Mouse (Mus musculus) heart, adult 8-10 months (tissue): ENCODE measurements around the gene Aloxe3. TPM values are rescaled to one million over a fixed set of nuclear protein-coding genes. Genes with fewer than 3 reads are reported as not detected.

Experiments
- DNase-seq: peaks from one replicate; pipeline ENCODE4 v3.0.0; 2022; ENCODE audit warnings: low spot score
- total RNA-seq, 4 experiments: library from RNA; stranded (reverse); gene quantifications; 2 replicates each; pipeline ENCODE4 v1.2.4; 2022

Aloxe3 gene
- total RNA-seq, 4 experiments from 2014 or later = not detected

DNA sequence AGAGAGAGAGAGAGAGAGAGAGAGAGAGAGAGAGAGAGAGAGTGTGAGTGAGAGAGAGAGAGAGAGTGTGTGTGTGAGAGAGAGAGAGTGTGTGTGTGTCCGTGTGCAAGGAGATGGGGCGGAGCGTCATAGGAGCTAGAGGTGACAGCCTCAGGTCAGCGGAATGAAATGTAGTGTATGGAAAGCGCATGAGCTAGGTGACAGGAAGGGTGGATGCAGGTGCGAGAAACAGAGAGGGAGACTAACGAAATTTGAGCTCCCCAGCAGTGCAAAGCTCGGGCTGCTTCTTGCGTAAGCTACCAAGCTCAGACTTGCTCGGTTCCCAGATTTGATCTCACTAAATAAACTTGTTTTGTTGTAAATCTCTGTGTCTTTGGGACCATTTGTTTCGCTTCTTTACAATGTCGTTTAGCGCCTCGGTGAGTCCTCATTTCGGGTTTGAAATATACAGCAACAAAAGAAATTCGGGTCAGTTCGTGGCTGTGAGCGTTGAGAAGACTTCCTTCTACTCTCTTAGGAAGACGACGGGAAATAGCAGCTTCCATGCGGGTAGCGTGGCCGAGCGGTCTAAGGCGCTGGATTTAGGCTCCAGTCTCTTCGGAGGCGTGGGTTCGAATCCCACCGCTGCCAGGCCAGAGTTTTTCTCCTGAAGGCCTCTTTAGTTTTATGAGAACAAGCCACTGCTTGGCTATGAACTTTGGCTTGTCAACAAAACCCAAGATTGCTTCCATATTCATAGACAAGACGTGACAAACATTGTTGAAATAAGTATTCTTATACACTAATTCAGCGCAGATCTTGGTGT lies 1.8 kb upstream of the Aloxe3 start:
- peak; percentile 94 for DNase-seq

DNA sequence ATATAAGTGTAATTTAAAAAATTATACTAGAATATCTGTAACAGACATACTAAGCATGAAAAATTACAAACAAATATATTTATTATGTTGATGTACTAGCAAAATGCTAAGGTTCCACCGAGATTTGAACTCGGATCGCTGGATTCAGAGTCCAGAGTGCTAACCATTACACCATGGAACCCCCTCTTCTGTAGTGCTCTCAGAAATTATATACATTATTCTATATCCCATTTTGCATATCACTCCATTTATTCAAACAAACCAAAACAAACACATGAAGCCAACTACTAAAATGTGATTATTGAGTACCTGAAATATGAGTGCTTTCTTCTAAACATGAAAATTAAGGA lies 1.2 kb upstream of the Aloxe3 start:
- DNase-seq = peak; percentile 88

DNA sequence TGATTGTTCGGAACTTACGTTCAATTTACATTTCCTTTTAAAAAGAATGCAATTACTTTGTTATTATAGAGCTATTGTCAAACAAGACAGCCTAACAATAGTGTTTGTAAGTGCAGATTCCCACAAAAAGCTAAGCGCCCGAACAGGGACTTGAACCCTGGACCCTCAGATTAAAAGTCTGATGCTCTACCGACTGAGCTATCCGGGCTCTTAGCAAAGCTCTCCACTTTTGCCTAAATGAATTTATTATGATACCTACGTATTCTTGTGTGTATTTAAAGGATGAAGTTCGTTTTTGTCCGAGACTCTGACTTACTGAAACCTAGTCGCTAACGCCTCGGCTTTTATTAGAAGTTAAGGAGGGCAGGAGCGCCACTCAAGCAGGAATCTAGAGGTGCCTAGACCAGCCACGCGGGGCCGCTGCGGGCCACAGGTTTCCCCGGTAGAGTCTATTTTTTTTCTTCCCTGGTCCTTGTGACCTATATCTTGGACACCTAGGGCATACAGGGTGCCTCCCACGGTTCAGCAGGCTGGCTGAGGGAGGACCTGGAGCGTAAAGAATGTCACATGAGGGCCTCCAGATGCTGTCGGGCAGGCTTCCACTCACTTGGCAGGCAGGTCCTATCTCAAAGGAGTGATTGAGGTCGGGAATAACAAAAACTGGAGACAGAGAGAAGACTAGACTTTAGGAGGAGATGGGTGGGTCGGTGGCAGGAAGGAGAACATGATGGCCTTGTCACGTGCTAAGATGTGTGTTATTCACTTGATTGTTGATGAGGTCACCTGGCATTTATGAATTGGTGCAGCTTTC lies 450 bp upstream of the Aloxe3 start:
- DNase-seq = peak; percentile 90

DNA sequence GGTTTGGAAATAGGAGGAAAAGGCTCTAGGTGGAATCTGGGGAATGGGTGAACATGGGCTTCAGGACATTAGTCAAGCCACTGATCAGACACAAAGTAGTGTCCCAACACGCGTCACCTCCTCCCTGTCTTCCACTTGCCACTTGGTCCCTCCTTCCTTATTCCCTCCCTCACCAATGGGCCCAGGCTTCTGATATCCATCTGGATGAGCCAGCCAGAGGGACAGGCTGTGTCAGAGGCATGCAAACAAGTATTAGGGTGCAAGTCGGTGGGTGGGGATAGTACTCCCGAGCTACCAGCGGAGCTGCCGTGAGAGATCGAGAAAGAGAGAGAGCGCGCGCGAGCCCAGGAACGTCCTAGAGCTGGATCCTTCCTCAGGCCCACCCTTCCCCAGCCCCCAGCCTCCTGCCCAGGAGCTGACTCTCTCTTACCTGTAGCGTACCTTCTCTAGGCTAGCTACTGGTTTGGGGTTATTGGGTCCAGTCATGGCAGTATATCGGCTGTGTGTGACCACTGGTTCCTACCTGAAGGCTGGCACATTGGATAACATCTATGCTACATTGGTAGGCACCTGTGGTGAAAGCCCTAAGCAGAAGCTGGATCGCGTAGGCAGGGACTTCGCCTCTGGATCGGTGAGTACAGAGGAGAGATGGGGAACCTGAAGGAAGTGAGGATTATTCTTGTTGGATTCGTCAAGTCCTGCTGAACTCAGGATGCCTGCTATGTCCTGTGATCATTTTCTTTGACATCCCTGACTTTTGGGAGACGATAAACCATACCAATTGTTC lies 416 bp downstream of the Aloxe3 start:
- DNase-seq = no peak

DNA sequence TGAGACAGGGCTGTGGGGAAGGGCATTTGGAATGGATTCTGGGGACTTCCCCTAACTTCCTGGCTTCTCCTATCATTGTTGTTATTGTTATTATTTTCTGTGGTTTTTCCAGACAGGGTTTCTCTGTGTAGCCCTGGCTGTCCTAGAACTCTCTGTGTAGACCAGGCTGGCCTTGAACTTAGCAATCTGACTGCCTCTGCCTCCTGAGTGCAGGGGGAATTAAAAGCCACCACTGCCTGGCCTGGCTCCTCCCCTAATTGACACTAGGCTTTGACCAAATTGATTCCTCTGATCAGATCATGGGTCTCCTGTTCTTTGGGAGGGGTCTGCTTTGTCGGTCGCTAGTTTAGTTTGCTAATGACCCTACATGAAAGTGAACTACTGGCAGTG lies 1.0 kb downstream of the Aloxe3 start:
- DNase-seq = no peak

DNA sequence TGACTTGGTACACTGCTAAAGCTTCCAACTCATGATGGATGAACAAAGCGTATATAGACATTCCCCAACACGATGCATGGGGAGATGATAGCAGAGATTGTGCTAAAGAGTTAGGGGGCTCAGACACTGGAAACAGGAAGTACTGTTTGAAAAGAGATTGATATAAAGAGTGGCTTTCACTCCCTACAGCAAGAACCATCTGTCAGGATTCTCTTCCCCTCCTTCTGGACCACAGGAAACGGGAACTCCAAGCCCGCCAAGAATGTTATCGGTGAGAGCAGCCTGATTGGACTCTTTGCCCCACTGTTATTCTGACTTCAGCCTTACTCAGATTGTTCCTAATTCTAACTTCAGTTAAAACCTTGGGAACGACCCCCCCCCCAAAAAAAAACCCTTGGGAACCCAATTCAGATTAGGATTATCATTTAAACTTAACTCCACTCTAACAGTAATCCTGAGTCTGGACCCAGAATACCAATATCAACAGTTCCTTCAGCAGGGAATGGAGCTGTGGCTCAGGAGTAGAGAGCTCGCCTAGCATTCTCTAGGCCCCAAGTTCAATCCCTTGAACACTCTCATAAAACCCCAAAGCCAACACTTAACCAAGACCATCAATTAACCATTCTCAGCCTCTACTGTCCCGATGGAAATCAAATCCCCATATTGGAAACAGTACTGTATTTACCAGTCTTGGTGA lies 2.9 kb downstream of the Aloxe3 start:
- no peak for DNase-seq

DNA sequence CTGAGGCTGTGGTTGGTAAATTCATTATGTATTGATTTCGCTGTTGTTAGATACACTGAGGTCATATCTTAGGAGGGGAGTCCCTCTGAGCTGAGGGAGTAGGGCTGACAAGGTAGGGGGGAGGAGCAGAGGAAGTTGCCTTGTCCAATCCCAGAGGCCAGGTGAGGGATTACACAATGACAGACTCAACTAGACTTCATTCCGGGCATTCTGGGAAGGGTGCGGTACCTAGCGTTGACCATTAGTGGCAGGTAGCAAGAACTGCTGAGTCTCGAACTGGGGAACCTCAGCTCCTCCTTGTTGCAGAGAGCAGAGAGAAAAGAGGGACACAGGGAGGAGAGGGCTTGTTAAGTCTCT lies 7.8 kb downstream of the Aloxe3 start:
- no peak for DNase-seq

DNA sequence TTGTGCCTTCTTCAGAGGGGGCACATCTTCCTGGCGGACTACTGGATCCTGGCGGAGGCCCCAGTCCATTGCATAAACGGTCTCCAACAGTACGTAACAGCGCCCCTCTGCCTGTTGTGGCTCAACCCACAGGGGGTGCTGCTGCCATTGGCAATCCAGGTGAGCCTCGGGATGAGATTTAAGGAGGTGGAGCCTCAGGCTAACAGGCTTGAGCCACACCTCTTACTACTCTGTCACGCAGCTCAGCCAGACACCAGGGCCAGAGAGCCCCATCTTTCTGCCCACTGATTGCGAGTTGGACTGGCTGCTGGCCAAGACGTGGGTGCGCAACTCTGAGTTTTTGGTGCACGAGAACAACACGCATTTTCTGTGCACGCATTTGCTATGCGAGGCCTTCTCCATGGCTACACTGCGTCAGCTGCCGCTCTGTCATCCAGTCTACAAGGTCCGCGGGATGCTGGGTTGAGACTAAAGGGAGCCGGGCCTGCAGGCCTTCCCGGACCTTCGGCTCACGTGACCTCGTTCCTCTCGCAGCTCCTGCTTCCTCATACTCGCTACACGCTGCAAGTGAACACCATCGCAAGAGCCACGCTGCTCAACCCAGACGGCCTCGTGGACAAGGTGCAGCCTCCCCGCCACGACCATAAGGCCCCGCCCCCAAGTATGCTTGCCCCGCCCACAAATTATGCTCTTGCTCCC lies 8.4 kb downstream of the Aloxe3 start:
- no peak for DNase-seq

DNA sequence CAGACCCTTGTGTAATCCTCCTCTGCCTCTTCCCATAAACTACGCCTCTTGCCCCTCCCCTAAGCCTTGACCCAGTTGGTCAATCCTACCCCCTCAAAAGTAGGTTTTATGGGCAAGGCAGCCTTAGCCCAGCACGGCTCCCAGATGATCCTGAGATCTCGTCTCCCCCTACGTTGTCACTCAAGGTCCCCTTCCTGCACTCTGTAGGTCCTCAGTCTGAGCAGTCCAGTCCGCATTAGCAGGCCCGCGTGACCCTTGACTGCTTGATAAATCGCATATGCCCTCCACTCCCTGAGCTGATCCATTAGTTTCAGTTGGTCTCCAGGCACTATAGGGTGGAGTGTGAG lies 8.9 kb downstream of the Aloxe3 start:
- DNase-seq = no peak

DNA sequence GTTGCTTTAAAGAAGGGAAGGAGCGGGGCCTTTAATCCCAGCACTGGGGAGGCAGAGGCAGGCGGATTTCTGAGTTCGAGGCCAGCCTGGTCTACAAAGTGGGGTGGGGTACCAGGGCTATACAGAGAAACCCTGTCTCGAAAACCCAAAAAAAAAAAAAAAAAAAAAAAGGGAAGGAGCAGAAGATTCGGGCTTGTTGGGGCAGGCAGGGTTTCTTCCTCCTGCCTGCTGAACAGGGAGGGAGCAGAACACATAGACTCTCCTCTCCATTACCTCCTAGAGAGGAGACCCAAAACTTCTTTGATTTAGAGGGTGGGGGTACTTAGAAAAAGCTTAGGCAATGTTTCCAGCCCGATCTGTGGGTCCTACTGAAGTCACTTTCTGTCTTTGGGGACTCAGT lies 9.7 kb downstream of the Aloxe3 start:
- DNase-seq = no peak

DNA sequence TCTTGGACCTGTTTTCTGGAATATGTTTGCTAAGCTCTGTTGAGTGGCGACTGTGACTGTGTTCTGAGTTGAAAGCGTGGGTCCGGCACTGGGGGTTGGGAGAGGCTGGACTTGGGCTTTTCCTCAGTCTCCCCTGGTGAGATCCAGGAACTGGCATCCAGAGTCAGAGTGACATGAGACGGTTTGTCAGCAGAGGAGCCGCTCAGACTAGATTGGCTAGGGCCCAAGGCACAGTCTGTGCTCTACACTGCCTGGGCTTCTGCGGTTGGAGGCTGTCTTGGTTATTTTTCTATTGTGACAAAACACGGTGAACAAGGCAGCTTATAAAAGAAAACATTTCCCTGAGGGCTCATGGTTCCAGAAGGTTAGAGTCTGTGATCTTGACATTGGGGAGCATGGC lies 21.9 kb downstream of the Aloxe3 start:
- no peak for DNase-seq

DNA sequence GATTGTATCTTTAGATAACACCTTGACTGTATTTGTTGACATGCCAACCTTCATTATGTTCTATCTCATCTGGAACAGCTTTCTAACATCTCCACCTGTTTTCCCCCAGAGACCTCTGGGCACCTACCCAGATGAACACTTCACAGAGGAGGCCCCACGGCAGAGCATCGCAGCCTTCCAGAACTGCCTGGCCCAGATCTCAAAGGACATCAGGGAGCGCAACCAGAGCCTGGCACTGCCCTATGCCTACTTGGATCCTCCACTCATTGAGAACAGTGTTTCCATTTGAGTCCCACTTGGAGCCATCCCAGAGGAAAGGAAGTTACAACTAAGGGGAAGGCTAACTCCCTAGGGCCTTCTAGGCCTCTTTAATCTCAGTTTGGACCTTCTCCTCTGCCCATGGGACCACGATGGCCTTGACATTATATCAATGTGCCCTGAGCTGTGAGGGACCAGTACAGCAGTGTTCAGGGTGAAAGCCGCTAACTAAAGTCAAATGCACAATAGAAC lies 22.8 kb downstream of the Aloxe3 start:
- no peak for DNase-seq

DNA sequence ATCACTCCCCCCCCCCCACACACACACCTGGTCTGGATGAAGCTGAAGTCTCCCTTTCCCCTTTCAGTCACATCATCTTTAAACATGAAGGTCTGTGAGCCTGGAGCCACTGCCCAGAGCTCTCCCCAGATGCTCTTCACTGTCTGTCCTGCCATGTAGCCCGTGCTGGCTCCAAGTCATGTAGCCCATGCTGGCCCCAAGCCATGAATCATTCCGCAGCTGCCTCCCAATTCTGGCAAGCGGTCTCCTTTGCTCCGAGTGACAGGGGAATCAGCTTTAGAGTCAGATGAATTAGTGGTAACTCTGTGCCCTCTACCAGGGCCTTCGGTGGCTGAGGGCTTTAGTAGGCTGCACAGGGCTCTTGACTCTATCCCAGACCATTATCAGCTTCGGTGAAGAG lies 24.0 kb downstream of the Aloxe3 start:
- DNase-seq = no peak

DNA sequence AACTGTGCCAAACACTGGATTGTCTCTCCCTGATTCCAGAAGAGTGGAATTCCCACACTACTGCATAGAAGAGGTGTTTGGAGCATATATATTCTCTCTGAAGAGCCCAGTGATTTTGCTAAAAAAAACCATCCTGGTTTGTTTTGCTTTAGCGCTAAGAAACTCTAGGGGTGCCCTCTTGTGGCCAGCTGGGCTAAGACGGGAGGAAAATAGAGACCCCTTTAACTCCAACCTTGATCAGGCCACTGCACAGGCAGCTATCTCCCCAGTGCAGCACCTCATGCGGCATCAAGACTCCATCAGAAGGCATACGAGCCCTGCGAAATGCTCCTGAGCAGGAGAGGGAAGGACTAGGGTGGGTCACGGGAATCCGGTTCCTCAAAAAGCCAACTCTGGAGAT lies 24.7 kb downstream of the Aloxe3 start:
- DNase-seq = peak; percentile 45

DNA sequence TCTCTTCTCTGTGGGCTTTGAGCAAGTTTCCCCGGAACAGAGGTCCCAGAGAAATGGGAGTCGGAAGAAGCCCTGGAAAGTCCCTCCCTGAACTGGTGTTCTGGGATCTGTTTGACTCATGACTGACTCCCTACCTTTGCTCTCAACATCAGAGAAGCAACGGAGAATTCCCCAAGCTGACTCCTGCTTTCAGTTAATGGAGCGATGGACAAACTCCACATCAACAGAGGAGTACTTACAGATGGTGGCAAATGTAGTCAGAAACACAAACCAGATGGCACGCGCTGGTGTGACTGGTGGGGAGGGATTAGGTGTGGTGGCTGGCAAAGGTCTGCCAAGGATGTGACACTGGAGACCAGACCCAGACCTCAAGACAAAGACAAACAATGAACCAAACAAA lies 25.3 kb downstream of the Aloxe3 start:
- no peak for DNase-seq

DNA sequence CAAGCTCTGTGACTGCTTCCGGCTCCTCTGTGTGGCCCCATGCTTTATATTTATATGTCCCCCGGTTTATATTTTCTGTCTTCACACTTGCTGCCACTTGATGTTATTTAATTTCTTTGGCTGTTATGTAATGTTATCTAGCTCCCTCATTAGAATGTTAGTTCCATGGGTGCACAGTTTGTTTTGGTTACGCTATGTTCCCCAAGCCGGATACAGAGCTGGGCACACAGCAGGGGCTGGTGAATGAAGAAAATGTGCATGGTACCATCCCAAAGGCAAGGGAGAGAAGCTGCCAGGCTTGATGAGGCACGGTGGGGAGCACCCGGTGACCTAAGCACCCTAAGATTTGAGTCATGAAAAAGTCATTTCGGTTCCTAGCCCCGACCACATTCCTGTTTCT lies 28.1 kb downstream of the Aloxe3 start:
- no peak for DNase-seq

DNA sequence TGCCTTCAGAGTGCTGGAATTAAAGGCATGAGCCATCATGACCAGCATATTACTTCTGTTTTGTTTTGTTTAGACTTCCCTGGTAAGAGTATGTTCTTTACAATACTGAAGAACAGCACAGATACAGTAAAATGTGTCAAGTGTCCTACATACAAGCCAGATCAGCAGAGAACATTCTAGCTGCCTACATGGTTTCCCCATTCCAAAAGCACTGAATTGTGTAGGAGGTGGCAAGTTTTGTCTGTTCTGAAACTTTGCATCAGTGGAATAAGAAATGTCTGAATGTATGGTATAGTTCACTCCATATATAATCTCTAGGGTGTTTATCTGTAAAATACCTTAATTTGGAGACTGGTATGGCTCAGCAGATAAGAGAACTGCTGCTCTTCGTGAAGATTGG lies 29.7 kb downstream of the Aloxe3 start:
- DNase-seq = no peak

DNA sequence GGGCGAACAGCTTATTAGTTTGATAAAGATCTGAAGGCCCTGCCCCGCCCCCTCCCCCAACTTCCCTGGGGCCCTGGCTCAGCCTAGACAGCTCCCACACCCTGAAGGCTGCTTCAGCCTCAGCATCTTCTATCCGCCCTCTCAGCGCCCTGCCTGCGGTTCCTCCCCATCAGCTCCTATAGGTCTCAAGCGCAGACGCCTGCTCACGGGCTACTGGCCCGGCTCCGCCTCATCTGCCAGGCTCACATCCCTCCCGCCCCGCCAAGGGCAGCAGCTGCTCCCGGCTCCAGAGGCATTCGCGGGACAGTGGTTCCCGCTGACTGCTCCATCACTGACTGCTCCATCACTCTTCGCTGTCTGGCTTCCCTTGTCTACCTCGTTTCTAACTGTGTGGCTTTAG lies 31.1 kb downstream of the Aloxe3 start, which contains the start of gene Alox12b:
Alox12b (plus strand) TSS at position 190 of the 400 bp plus-strand sequence.
- no peak for DNase-seq

DNA sequence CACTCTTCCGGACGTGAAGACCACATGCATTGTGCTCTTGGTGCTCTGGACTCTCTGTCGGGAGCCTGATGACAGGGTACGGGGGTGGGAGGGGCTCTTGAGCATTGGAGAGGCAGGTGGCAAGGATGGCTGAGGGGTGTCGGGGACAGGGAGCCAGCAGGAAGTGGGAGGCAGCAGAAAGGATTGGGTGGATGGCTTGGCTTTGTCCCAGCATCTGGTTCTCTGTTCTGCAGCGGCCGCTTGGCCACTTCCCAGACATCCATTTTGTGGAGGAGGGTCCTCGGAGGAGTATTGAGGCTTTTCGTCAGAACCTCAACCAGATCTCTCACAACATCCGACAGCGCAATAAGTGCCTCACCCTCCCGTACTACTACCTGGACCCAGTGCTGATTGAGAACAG lies 43.6 kb downstream of the Aloxe3 start:
- DNase-seq = no peak

DNA sequence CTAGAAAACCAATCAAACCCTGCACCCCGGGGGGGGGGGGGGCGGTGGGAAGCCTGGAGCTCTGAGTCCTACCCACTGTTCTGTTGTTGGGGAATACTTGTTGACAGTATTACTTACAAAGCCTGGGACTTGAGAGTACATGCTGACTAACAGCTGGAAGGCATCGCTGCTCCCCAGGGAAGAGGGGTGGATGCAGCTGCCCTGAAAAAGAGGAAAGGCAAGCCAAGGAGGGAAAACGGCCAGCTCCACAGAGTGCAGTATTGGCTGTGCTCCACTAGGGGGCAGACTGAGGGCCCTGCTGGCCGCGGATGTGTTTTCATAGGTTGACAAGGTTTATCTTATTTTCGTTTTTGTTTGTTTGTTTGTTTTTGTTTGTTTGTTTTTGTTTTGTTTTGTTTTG lies 45.9 kb downstream of the Aloxe3 start:
- peak; percentile 83 for DNase-seq

DNA sequence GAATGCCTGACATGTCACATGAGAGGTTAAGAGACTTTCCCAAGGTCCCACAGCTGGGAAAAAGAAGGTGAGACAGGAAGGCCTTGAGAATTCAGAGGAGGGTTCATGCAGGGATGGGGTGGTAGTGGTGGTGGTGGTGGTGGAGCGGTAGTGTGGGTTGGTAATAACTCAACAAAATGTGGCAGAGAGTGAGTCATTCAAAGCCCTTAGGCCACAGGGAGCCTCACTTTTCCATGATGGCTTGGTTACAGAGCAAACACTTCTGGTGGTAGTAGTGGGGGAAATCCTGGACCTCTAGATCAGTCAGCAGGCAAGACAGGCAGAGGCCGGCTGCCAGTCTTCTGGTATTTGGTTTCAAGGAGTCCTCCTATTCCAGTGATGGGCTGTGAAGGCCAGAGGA lies 46.9 kb downstream of the Aloxe3 start:
- no peak for DNase-seq
